Mouse (Mus musculus): Measurements from ENCODE around the gene Tsga10ip. TPM values are rescaled to one million over a fixed set of nuclear protein-coding genes. Genes with fewer than 3 reads are reported as not detected.

The Tsga10ip gene
- polyA plus RNA-seq (2012) = 0.21 TPM in 1 of 2 replicates, not detected in the other

- TF ChIP-seq GATA1 (IDR thresholded peaks at IDR 0.05; ENCODE audit: low read length) = no peak
Observed at GRCm38 (mm10) chr19:5402293-5402692, at the start of gene Tsga10ip. Gene Tsga10ip (minus strand): TSS chr19:5402526.

- TF ChIP-seq GATA1 (IDR thresholded peaks at IDR 0.05; ENCODE audit: low read length) = no peak
Observed at GRCm38 (mm10) chr19:5451766-5452165, 49.4 kb upstream of the Tsga10ip start.

GRCm38 (mm10) chr19:5449673-5450072, 47.3 kb upstream of the Tsga10ip start:
- no peak for TF ChIP-seq GATA1 (IDR thresholded peaks at IDR 0.05; ENCODE audit: low read length)

GRCm38 (mm10) chr19:5448354-5449150, 46.2 kb upstream of the Tsga10ip start:
- no peak for TF ChIP-seq GATA1 (IDR thresholded peaks at IDR 0.05; ENCODE audit: low read length)

- TF ChIP-seq GATA1 (IDR thresholded peaks at IDR 0.05; ENCODE audit: low read length) = no peak
Observed at GRCm38 (mm10) chr19:5447515-5448353, 45.4 kb upstream of the Tsga10ip start, which contains the start of gene Fosl1. Gene Fosl1 (plus strand): TSS chr19:5447547.

GRCm38 (mm10) chr19:5445747-5446146, 43.4 kb upstream of the Tsga10ip start:
- TF ChIP-seq GATA1 (IDR thresholded peaks at IDR 0.05; ENCODE audit: low read length) = no peak

GRCm38 (mm10) chr19:5444954-5445353, 42.6 kb upstream of the Tsga10ip start:
- TF ChIP-seq GATA1 (IDR thresholded peaks at IDR 0.05; ENCODE audit: low read length) = no peak

GRCm38 (mm10) chr19:5444371-5444908, 42.1 kb upstream of the Tsga10ip start:
- TF ChIP-seq GATA1 (IDR thresholded peaks at IDR 0.05; ENCODE audit: low read length) = no peak

GRCm38 (mm10) chr19:5433951-5434350, 31.6 kb upstream of the Tsga10ip start:
- no peak for TF ChIP-seq GATA1 (IDR thresholded peaks at IDR 0.05; ENCODE audit: low read length)

- TF ChIP-seq GATA1 (IDR thresholded peaks at IDR 0.05; ENCODE audit: low read length) = no peak
Observed at GRCm38 (mm10) chr19:5432992-5433852, 30.9 kb upstream of the Tsga10ip start.

GRCm38 (mm10) chr19:5431911-5432464, 29.7 kb upstream of the Tsga10ip start:
- TF ChIP-seq GATA1 (IDR thresholded peaks at IDR 0.05; ENCODE audit: low read length) = no peak

- no peak for TF ChIP-seq GATA1 (IDR thresholded peaks at IDR 0.05; ENCODE audit: low read length)
Observed at GRCm38 (mm10) chr19:5430408-5430807, 28.1 kb upstream of the Tsga10ip start.

GRCm38 (mm10) chr19:5429806-5430205, 27.5 kb upstream of the Tsga10ip start:
- no peak for TF ChIP-seq GATA1 (IDR thresholded peaks at IDR 0.05; ENCODE audit: low read length)

- TF ChIP-seq GATA1 (IDR thresholded peaks at IDR 0.05; ENCODE audit: low read length) = no peak
Observed at GRCm38 (mm10) chr19:5429219-5429618, 26.9 kb upstream of the Tsga10ip start.

- no peak for TF ChIP-seq GATA1 (IDR thresholded peaks at IDR 0.05; ENCODE audit: low read length)
Observed at GRCm38 (mm10) chr19:5428083-5428482, 25.8 kb upstream of the Tsga10ip start.

All from G1E-ER4 (cell line).